Mouse (Mus musculus) stomach, postnatal 0 days (tissue): ENCODE results near the gene Arhgap10.

ENCODE experiments used
- CTCF ChIP-seq: IDR thresholded peaks from 2 replicates; pipeline ENCODE4 v1.5.1; 2016; ENCODE audit warnings: antibody characterized with exemption, low read depth, mild to moderate bottlenecking, moderate library complexity
- EP300 ChIP-seq: optimal IDR thresholded peaks from 2 replicates; pipeline ENCODE3; 2016; ENCODE audit warnings: antibody characterized with exemption

GRCm38 (mm10) chr8:77384080-77384479, 133.7 kb downstream of the Arhgap10 start:
- no peak for TF ChIP-seq CTCF
- no peak for TF ChIP-seq EP300
